Mouse (Mus musculus) gastrocnemius, postnatal 10 days (tissue): ENCODE results near the gene Braf. TPM values are rescaled to one million over a fixed set of nuclear protein-coding genes. Genes with fewer than 3 reads are reported as not detected.

Source experiments
- DNase-seq: peaks from one replicate; pipeline ENCODE4 v3.0.0; 2021; ENCODE audit warnings: mixed read lengths
- total RNA-seq, 2 experiments: library from RNA; stranded (reverse); gene quantifications; 2 replicates each; pipeline ENCODE4 v1.2.3; 2021

Braf gene
- total RNA-seq, 2 experiments from 2014 or later, result 10.2 to 14.1 TPM

DNA sequence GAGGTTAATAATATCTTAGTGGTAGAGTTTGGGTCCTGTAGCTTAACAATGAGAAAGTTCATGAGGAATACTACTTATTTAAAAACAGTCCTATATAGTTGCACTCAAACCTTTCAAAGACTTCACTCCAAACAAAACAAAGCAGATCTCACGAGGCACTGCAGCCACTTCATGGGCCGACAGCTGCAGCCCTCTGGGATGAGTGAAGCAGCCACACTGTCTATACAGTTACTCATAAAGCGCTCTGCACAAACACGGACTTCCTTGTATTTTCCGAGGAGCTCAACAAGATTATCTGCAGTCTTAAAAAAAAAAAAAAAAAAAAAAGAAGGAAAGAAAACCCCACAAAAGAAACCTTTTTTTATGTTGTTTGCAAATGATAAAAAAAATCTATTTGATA lies 117.9 kb downstream of the Braf start:
- no peak for DNase-seq

DNA sequence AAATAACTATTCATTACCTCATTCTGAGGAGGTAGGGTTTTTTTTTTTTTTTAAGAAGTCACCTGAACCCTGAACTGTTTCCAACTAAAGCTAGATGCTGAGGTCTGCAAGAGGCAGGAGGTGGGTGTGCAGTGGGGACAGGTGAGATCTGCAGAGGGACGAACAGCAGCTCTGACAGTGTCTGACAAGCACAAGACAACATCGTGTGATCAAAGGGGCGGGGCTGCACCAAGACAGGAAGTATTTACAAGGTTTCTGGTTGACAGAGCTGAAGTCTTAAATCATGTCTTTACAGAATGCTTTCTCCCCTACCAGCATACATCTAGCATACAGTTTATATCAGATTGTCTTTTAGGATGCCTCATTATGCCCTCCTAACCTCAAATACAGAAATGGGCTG lies 118.4 kb downstream of the Braf start:
- no peak for DNase-seq

- no peak for DNase-seq
Measured at GRCm38 (mm10) chr6:39606056-39606455, 119.2 kb downstream of the Braf start.

- DNase-seq, result no peak
Measured at GRCm38 (mm10) chr6:39604565-39604964, 120.7 kb downstream of the Braf start.

- DNase-seq, result no peak
Measured at GRCm38 (mm10) chr6:39601828-39602227, 123.4 kb downstream of the Braf start.

GRCm38 (mm10) chr6:39600851-39601250 lies 124.4 kb downstream of the Braf start:
- no peak for DNase-seq

GRCm38 (mm10) chr6:39592401-39593214 lies 132.7 kb downstream of the Braf start, which contains the start of gene Ndufb2:
Gene Ndufb2, plus strand, starts transcription at chr6:39592574.
- peak; percentile 92 for DNase-seq

DNA sequence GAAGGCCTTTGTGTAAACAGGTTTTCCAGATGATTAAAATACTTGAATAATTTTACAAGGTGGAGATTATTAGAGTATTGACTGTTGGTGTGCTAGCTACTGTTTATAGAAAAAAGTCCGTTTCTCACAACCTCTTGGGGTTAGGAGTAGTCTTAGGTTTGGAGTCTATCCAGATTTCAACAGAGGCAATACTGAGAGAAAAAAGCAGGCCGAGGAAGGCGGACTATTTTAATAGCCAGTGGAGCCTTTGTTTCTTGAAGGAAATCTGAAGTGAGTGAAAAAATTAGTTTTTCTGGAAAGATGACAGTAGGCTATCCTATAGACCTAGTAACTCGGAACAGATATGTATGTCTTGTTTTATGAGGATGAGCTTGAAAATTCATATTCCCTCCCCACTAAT lies 133.8 kb downstream of the Braf start:
- no peak for DNase-seq

GRCm38 (mm10) chr6:39585517-39585916 lies 139.7 kb downstream of the Braf start, which contains the start of gene Gm42420:
Gene Gm42420, plus strand, starts transcription at chr6:39585753.
- DNase-seq, result no peak

DNA sequence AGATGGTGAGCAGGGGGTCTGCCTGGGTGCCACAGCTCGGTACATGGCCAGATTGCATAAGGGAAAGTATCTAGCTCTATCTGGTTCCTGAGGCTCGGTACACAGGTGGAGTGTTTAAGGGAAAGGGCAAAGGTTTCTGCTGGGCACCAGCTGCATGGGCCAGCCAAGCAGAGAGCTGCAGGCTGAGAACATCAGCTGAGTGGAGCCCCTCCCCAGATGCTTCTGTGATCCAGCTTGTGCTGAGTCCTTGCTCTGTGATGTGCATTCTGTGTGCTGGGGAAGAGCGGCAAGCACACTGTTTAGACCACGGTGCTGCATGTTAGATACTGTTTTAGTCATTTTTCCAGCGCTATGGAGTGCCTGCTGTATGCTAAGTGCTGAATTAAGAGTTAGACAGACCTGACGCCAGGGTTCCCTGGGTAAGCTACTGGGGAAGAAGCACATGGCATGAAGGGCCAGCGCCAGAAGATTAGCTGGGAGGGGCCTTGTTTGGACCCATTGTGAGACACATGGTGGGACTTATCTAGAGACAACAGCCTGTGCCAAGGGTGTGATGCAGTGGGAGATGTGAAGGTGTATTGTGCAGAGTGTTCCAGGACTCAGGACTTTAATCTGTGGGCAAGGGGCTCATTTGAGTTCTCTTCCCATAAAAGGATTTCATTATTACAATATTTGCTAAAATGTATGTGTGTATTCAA lies 144.0 kb downstream of the Braf start:
- no peak for DNase-seq

- no peak for DNase-seq
Measured at GRCm38 (mm10) chr6:39580558-39580957, 144.7 kb downstream of the Braf start.

GRCm38 (mm10) chr6:39579552-39579951 lies 145.7 kb downstream of the Braf start:
- no peak for DNase-seq

GRCm38 (mm10) chr6:39574951-39575350 lies 150.3 kb downstream of the Braf start:
- DNase-seq, result no peak

GRCm38 (mm10) chr6:39574555-39574869 lies 150.8 kb downstream of the Braf start:
- no peak for DNase-seq

GRCm38 (mm10) chr6:39573791-39574554 lies 151.3 kb downstream of the Braf start, which contains the start of gene Adck2:
Gene Adck2, plus strand, starts transcription at chr6:39573873.
- peak; percentile 69 for DNase-seq

DNA sequence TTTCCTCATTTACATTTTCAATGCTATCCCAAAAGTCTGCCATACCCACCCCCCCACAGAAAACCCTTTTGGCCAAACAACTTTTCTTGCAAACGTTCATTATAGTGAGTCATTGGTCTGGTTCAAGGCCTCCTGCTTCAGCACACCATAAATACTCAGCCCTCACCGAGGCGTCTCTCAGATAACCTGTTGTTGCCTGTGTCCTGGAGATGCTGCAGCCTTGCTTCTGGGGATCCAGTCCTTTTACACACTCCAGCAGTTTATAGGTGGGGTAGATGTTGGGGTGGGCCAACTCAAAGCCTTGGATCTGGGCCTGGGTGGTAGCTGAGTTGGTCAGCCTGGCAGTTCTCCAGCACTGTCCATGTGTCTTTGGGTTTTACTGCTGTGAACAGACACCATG lies 154.8 kb downstream of the Braf start:
- no peak for DNase-seq

DNA sequence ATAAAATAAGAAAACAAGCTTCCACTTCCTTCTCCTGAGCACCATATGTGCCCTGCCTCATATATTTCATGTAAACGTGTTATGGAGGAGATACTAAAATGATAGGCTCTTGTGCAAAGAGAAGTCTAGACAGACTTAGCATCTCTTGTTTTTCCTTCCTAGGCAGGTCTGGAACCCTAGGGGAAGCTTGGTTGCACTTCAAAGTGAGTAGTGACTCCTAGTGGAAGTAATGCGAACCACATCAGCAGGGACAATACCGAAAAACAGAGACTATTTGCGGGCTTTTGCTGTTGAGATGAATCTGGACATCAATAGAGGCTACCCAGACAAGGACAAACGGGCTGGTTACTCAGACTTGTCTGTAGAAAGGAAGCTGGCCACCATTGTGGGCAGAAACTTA lies 157.7 kb downstream of the Braf start:
- no peak for DNase-seq

- peak; percentile 64 for DNase-seq
Measured at GRCm38 (mm10) chr6:39562166-39563015, 162.9 kb downstream of the Braf start.

DNA sequence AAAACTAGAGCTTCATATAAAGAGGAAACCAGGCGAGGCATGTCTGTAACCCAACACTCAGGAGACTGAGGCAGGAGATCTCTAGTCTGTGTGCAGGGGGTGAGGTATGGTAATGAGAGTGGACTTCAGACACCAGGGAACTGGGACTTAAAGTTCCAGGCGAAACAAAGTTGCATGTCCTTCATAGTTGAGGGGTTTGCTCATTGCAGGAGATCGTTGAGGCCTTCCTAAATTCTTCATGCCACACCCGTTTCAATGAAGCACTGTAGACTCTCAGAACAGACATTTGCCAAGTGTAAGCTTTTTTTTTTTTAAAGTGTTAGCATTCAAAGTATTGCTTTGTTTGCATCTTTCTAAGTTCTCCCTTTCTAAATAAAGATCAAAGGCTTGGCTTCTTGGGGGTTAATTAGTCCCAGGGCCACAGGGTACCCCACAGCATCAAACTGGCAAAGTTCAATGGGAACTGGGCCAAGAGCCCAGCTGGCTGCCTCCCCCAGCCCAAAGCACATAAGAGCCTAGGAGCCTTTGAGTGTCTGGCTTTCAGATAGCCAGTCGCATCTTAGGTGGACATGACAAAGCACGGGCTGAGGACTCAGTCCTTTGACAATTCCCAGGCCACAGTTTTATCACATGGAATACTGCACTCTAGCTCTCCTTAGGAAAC lies 165.9 kb downstream of the Braf start:
- DNase-seq, result no peak

- DNase-seq, result peak; percentile 85
Measured at GRCm38 (mm10) chr6:39557723-39558261, 167.5 kb downstream of the Braf start, which contains the start of gene Dennd2a. Gene Dennd2a, minus strand, starts transcription at chr6:39557867.
